Mouse (Mus musculus) bone marrow macrophage, adult 2 months (primary cell): ENCODE results near the gene Pex5. TPM values are rescaled to one million over a fixed set of nuclear protein-coding genes. Genes with fewer than 3 reads are reported as not detected.
A peak's percentile ranks its signal among the peaks of the same experiment; 100 is the strongest.
"Not testable (repeated sequence)": the region's sequence is repeated elsewhere in the genome, so short reads cannot be mapped to it uniquely, and the experiment has no call there.

Source experiments
- H3K27ac ChIP-seq: 2 replicates; pipeline ENCODE4 v1.5.1; 2012; ENCODE audit warnings: low read depth, low read length; ENCODE audit not compliant: insufficient read depth
- H3K4me1 ChIP-seq: 2 replicates; pipeline ENCODE4 v1.6.1; 2012; ENCODE audit warnings: low read length; ENCODE audit not compliant: control insufficient read depth, insufficient read depth
- H3K4me3 ChIP-seq: 2 replicates; pipeline ENCODE4 v1.5.1; 2012; ENCODE audit warnings: mild to moderate bottlenecking, low read length, moderate library complexity; ENCODE audit not compliant: insufficient read depth
- CTCF ChIP-seq: IDR thresholded peaks from 2 replicates; pipeline ENCODE4 v1.5.1; 2012; ENCODE audit warnings: low read depth, mild to moderate bottlenecking, low read length, moderate library complexity
- POLR2A ChIP-seq: IDR thresholded peaks from 2 replicates; pipeline ENCODE4 v1.6.1; 2012; ENCODE audit warnings: mild to moderate bottlenecking, low read depth, low read length, borderline replicate concordance
- polyA plus RNA-seq: library from polyadenylated mRNA; stranded (reverse); fragments of >200 nt; gene quantifications from 2 replicates; pipeline ENCODE4 v1.2.4, GENCODE M21; 2012; ENCODE audit not compliant: missing spikeins, insufficient read depth, insufficient read length

Pex5 gene
- polyA plus RNA-seq, 1 experiment, result 28.8 TPM

DNA sequence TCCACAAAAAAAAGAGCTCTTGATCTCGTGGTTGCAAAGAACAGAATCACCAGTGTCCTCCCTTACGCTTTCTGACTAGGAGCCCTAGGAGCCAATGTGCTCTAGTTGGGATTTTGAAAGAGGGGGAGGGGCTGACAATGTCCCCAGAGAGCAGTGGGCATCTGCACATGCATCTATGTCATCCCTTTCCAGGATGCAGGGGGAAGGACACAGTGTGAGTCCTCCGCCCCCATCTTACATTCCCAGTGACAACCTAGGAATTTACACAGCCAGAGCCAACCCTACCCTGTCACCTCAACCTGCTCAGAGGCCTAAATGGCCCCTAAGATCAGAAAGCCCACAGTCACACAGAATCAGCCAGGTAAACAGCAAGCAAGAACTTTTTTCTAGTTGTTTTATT, 15.5 kb upstream of the Pex5 start:
- H3K4me1 ChIP-seq, result no peaks in the 10 kb centered on the region
- H3K27ac ChIP-seq, result no peak overlapping the region
- no peak overlapping the region for H3K4me3 ChIP-seq
- TF ChIP-seq POLR2A (no peak), CTCF (no peak)

DNA sequence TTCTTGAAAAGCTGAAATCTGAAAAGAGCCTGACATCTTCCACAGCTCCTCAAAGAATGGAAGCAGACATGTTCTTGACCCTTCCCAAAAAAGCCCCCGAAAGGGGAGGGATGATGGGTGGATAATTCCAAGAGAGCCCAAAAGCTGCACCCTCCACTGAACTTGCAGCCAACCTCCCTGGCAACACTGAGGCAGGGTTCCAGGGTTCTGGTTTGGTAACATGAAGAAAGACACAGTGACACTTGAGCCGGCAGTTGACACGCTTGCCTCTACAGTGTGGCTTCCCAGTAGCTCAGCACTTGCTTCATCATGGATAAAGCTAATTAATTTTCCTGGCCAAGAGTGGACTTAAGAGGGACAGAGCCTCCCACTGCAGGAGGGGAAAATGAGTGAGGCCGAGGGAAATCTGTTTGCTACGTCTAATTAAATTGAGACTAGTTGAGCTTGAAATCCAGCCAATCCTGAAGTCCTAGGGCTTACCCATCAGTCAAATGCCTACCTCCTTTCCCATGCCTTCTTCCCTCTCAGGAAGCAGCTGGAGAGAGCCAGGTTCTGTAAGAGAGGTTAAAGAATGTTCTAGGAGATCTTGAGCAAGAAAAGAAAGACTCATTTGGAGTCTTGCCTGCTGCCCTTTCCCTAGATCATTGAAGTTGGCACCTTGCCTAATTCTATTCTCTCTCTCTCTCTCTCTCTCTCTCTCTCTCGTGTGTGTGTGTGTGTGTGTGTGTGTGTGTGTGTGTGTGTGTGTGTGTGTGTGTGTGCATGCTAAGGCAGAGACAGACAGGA, 13.1 kb upstream of the Pex5 start:
- H3K4me3 ChIP-seq, result no peak overlapping the region
- H3K27ac ChIP-seq, result no peak overlapping the region
- no peak for TF ChIP-seq CTCF
- TF ChIP-seq POLR2A, result no peak
- H3K4me1 ChIP-seq, result no peaks in the 10 kb centered on the region

DNA sequence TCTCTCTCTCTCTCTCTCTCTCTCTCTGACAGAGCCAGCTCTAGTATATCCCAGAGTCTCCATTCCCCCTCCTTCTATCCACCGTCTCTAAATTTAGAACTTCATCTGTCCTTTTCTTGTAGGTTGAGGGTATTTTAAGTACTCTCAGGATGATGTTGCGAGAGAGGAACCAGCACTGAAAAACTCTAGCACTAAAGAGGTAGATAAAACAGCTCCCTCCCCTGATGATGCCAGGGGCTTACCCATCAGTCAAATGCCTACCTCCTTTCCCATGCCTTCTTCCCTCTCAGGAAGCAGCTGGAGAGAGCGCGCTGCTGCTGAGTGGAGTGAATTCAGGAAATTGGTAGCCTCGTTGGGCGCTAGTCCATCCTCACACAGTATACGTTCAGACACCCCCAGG, 12.4 kb upstream of the Pex5 start:
- Histone ChIP-seq H3K4me1 (no peaks in the 10 kb centered on the region), H3K27ac (no peak overlapping the region), H3K4me3 (no peak overlapping the region)
- TF ChIP-seq CTCF (no peak), POLR2A (no peak)

DNA sequence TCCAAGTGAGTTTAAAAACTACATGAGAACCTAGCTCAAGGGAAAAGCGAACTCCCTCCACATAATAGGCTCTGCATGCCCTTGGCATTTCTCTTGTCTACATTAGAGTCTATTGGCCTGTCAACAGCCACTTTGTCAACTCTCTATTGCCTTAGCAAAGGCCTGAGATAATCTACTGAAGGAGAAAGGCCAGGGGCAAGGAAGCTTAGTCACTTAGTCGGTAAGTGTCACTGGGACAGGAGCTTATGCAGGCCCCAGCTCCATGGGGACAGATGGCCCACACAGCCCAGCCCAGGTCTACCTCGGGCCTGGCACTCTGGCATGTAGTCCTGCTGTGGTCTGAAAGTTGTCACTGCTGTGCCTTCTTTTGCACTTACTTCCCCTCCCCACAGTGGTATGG, 11.7 kb upstream of the Pex5 start:
- Histone ChIP-seq H3K27ac (no peak overlapping the region), H3K4me3 (no peak overlapping the region)
- TF ChIP-seq POLR2A, result no peak
- no peak for TF ChIP-seq CTCF

DNA sequence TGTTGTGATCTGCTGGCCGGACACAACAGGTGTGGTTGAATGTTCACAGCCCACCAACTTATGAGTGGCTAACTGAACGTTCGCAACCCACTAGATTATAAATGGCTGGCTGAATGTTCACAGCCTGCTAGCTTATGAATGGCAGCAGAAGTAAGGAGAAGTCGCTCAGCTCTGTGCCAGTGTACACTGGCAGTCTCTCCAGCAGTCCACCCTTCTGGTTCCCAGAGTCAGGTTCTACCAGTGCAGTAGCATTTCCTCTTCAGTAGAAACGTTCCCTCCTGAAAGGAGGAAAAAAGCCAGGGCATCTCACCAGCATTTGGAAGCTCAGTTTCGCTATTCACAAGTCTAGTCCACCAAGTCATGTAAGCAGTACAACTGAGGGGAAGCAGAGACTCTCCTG, 10.7 kb upstream of the Pex5 start:
- H3K4me3 ChIP-seq, result no peak overlapping the region
- no peak for TF ChIP-seq POLR2A
- TF ChIP-seq CTCF, result no peak
- H3K4me1 ChIP-seq, result no peaks in the 10 kb centered on the region
- H3K27ac ChIP-seq, result no peak overlapping the region

More for the DNA sequence above, 11.7 kb upstream of the Pex5 start:
- no peaks in the 10 kb centered on the region for H3K4me1 ChIP-seq

DNA sequence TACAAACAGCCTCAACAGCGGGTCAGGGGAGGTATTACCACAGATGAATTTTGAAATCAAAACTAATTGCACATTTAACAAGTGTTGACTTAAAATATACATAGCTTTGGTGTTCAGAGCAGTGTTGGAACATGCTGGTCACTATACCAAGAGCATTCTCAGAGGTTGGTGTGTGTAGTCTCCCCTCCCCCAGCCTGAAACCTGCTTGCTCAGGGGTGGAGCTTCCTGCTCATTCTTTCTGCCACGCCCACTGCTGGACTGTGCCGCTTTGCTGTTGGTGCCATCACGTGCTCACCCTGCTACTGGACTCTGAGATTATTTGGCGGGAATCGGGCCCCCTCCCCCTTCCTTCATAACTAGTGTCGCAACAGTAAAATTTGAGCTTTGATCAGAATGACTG, 10.2 kb upstream of the Pex5 start:
- H3K4me1 ChIP-seq, H3K27ac ChIP-seq, H3K4me3 ChIP-seq: not testable (repeated sequence)

DNA sequence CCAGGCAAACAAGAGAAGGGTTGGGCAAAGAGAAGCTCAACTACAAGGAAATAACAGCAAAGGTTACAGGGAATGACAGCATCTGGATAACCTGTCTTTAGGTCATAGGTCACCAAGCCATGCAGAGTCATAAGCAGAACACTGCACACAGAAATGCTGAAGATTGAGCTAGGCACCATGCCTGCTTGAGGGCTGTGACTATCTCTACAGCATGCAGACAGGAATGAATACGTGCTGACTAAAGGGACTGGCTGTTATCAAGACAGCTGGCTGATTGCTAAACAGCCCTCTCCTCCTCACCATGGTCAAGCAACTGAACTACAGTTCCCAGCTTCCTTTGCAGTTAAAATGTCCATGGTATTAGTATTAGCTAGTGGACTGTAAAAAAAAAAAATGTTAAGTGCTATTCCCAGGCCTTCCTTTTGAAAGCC, 9.2 kb upstream of the Pex5 start:
- Histone ChIP-seq H3K4me1 (no peaks in the 10 kb centered on the region), H3K4me3 (no peak overlapping the region), H3K27ac (no peak overlapping the region)
- TF ChIP-seq CTCF, result no peak
- TF ChIP-seq POLR2A, result no peak

DNA sequence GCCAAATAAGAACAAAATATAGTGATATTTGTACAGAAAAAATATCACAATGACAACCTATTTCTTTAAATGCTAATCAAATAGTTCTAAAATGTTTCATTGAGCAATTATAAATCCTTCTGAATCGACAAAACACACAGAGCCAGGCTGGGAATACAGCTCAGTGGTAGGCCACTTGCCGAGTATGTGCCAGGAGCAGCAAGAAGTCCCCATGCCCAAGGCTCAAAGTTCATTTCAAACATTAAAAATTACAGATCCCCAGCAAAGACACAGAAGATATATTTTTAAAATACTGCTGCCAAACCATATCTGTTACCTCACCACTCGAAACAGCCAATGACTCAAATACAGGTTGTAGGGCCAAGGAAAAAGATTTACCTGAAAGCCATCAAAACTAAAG, 3.8 kb upstream of the Pex5 start:
- Histone ChIP-seq H3K4me3 (no peak overlapping the region), H3K4me1 (no peaks in the 10 kb centered on the region; the same call in 1 of the 2 replicates), H3K27ac (no peak overlapping the region)
- no peak for TF ChIP-seq POLR2A
- TF ChIP-seq CTCF, result no peak

DNA sequence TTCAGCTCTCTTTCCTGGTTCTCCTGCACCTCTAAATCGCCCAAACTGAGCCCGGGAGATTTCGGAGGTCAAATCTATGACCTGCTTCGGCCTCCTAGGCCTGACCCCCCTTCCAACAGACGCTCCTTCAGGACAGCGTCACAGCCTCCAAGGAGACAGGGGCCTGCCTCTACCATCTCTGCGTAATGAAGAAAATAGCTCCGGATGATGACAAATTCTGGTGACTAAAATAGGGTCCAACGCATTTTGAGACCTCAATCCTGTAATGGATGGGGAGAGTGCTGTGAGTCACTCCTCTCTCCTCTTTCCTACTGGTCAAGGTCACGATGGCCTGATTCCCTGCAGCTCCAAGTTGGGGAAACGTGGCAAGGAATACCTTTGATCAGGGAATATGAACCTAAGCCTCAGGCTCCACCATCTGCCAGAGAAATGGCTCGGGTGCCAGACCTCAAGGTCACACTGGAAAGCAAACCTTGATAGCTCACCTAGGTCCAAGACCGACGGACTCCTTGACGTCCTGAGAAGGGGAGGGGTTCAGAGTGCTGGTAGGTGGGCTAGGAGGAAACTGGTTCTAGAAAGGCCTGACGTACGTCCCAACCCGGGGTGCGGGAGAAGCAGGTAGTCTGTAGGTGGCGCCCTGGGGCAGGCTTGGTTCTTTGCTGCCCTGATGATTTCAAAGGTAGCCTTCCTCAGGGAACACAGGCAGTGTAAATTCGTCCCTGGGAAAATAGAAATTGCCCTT, 651 bp upstream of the Pex5 start:
- H3K27ac ChIP-seq, result peak overlapping the region; percentile 74
- peak overlapping the region; percentile 66 for H3K4me3 ChIP-seq
- TF ChIP-seq POLR2A, result 0 out of 2 replicates have a peak, but pooled peaks have one; percentile 26
- peak; percentile 74 for TF ChIP-seq CTCF
- H3K4me1 ChIP-seq, result peaks cover 3% of the 10 kb centered on the region; the same call in 1 of the 2 replicates
